Mouse (Mus musculus) A20 (cell line): ENCODE measurements around the gene Eps8.

Source experiments
- DNase-seq: peaks from one replicate; pipeline ENCODE4 v3.0.0-alpha.2; 2011; ENCODE audit warnings: low read depth, low spot score

The Eps8 gene

DNA sequence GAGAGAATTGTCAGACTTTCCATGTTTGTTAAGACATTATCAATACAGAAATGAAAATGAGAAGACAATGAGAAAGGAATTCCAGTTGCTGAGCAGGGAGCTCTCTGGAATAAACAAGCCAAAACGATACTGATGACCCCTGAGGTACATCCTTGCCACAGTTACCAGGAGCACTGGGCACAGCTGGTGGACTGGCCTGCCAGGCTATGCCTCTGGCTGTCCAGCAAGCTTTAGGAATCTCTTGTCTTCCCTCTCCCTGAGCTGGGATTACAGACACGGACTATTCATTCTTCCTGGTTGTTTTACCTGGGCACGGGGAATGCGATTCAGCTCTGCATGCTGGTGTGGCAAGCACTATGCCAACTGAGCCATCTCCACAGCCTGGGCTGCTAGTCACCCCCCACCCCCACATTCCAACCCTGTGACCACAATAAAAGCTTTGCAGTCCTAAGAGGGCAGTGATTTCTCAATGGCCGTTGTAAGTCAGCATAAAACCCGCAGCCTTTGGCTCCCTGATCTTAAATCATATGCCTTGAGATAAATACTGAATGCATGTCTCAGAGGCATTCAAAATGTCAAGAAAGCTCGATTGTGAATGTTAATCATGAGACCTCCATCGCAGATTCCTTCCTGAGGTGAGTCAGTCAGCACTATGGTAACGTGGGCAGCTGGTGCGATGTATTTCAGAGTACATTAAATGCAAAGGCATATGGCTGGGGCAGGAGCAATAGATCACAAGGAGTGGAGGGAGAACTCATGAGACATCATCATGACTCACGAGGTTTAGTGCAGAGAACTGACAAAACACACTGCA is 134.9 kb downstream of the Eps8 start:
- no peak for DNase-seq

DNA sequence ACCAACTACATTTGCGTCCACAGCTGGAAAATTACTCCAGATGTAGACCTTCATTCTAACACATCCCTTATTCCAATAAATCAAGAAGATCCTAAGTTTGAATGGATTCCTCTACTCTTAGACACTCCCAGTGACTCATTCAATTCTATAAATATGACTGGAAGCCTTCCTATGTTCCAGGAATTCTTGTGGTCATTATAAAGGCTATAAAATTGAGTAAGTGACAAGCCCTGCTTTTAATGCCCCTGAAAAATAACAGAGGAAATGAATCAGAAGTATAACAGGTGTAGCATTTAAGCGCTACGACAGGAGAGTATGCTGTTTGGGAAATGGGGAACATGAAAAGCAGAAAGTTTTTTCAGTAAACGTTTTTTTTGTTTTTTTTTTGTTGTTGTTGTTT is 139.8 kb downstream of the Eps8 start:
- no peak for DNase-seq

DNA sequence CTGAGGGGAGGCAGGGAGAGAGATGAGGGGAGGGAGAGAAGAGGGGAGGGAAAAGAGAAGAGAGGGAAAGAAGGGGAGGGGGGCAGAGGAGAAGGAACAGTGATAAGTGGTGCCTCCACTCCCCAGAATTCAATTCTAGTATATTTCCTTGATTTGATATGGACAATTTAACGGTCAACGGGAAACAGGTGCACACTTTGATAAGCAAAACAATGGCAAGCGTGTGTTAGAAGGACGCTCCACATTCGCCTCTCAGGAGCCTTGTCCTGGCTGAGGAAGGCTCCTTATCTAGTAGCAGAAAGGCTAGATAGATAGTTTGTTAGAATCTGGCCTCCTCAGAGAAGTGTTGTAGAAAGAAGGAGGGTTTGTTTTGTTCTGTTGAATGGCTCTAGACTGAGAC is 141.9 kb downstream of the Eps8 start:
- DNase-seq, result no peak

DNA sequence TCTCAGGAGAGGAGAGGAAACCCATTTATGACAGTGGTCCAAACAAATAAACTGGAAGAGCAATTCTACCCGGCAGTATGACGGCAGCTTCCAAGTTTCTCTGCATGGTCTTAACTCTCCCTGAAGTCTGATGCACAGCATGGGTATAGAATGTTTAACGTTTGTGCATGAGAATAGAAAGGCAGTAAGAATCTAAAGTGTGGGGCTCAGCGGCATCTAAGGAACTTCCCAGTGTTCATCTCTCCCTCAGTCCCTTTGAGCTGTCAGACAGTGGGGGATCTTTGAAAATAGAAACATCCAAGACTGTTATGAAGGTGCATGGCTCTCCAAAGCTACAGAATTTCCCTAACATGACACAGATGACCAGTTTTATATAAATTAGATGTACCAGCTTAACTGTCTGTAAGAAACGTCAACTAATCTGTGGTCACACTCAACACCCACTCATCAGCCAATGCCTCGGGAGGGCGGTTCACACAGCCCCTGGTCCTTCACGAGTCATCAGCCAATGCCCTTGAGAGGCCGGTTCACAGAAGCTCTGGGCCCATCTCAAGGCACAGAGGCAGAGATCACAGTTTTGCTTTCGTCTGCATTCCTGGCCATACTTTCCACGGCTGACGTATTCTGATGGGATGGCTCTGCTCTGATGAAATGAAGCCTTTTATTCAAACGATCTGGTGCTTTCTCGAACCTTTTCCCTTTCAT is 145.2 kb downstream of the Eps8 start:
- DNase-seq, result no peak

DNA sequence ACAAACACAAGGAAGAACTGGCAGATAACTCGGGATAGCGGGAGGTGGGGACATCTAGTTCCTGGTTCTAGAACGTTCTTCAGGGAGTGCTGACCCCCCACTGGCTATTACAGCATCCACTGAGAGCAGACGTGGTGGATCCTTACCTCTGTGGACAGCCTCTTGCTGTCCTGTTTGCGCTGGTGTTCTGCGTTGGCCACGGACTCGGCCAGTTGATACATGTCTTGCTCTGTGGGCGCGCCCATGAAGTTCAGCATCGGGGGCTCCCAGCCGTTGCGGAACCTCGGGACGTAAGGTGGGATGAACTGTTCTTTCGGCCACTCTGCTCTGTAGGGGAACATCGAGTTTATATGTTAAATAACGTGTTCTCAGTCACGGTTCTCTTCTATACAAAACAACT is 145.7 kb downstream of the Eps8 start:
- DNase-seq, result no peak

DNA sequence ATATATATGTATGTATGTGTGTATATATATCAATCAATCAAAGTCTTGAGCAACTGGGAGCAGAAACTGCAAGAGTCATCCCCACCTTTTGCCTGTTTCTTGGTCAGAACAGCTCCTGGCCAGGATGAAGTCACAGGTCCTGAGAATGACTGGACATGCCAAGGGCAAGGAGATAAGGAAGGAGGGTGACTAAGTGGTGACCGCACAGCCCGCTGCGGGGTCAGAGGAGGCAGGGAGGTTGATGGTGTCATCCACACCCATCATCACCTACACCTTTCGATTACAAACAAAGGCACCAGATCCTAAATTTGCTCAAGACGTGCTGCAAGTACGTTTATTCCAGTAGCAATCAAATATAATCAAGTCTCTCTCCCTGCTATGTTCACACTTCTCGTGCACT is 148.1 kb downstream of the Eps8 start:
- DNase-seq, result no peak

DNA sequence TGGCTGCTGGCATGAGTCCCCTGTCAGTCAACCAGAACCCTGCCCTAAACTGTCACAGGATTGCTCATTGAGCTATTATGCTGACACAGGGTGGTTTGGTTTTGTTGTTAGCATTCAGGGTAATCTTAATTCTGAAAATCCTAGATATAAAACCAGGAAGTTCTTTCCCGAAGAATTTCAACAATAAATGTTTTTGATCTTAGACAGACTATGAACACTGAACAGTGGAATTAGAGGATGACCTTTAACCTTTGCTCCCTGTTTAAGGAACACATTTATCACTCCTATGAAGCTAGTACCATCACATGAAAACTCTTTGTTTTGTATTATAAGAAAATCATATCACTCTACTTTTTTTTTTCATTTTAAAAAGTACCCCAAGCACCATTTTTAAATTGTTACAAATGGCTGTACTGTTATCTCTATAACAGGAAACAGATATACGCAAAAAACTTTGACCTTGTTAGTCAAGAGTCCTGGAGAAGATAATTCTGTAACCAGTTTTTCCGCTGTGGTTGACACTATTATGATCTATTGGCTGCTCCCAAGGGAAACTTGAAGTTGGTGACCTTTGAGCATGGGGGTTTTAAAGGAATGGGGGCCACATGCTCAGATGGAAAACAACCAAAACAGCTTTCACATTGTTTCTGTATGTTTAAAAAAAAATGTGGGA is 149.0 kb downstream of the Eps8 start:
- no peak for DNase-seq

DNA sequence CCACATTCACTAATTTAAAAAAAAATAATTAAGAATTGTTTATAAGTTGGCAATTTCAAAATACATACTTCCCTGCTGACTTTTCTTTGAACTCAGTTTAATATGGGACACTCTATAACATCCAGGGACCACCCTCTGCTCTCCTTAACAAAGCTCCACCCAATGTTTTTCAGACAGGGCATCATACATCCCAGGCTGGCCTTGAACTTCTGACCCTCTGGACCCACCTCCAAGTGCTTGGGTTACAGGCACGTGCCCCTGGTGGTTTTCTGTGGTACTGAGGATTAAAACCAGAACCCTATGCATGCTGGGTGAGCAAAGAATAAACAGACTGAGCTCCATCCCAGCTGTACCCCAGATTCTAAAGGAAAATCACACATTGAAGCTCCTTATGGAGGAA is 150.6 kb downstream of the Eps8 start:
- DNase-seq, result no peak

DNA sequence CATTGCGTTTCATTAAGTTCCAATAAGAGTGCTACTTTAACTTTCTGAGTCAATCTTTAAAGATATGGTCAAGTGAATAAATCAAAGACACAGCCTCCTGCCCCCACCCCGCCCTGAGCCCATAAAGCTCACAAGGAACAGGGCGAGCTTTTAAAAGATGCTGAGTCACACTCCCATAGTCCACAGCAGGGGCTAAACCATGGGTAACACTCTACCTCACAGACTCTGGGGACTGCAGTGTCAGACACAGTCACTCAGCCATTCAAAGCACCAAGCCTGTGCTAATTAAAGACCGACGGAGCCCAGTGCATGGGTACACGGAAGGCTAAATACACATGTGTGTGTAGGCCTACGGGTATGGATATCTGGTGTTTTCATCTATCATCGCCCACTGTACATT is 151.2 kb downstream of the Eps8 start:
- DNase-seq, result no peak

DNA sequence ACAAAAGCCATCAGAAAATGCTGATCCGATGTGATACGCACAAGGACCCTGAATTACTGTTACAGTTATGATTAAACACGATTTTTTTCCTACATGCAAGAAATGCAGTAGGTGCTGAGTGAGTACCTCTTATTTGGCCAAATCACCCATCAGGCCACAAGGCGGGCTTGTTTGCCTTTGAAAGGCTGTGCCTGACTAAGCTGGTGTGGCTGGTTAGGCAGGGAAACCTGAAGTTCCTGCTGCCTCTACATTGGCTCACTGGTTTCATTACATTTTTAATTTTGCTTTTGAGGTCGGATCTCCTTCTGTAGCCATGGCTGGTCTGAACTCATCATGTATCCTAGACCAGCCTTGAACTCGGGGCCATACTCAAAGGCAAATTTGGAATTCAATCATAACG is 151.7 kb downstream of the Eps8 start:
- DNase-seq, result no peak

DNA sequence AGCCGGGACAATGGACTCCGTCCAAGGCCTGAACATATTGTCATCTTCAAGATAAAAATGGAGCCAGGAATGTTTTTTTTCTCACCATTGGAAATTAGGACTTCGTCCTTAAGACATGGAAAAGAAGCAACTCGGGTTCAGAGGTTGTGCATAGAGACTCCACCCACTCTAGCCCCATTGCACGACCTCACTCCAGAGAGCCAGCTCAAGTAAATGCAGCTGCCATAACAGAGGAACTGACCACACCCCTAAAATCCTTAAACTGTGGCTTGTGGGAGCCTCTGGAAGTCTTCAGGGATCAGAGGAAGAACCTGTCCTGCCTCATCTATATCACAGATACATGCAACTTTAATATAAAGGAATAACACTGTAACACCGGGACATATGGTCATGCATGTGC is 155.9 kb downstream of the Eps8 start:
- DNase-seq, result no peak

DNA sequence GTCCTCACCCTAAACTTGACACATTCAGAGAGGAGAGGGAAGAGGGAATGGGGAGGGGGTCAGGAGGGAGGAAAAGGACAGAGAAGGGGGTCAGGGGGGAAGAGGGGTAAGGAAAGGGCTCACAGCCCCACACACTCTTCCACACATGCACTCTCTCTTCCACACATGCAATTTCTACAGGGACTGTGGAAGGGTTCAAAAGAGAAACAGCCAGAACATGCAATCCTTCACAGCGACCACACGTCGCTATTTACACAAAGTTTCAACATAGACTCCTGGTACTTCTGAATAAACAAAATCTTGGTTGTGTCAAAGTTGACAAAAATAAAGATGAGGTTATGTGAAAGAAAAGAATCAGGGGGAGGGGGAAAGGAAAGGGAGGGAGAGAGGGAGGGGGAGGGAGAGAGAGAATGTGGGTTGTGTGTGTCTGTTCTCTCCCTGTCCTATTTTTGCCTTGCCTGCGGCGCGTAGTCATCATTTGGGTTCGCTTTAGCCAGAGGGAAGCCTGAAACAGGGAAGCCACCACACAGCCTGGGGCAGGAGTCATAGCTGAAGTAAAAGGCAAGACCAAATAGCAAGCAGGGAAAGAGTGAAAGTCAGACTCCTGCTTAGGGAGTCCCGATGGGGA is 157.4 kb downstream of the Eps8 start:
- DNase-seq, result no peak

DNA sequence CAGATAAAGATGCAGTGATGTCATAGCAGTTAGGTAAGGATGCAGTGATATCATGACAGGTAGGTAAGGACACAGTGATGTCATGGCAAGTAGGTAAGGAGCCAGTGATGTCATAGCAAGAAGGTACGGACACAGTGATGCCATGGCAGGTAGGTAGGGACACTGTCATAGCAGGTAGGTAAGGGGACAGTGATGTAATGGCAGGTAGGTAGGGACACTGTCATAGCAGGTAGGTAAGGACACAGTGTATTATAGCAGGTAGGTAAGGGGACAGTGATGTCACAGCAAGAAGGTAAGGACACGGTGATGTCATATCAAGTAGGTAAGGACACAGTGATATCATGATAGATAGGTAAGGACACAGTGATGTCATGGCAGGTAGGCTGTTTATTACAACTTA is 158.1 kb downstream of the Eps8 start:
- DNase-seq, result no peak

DNA sequence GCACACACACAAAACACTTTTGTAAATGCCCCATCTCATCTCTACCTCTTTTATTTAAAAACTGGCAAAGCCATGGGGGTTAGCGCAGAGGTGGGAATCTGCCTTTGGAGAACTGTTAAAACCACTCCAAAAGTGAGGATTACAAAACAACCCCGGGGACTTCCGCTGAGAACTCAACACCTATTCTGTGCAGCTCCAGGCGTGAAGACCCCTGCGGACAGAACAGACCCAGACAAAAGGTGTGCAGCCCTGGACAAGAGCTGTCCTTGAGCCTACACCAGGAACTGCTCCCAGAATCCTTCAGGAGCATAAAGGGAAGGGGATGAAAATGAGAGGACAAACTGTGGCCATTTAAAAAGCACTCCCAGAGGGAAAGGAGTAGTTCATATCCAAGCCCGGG is 159.4 kb downstream of the Eps8 start:
- DNase-seq, result no peak

DNA sequence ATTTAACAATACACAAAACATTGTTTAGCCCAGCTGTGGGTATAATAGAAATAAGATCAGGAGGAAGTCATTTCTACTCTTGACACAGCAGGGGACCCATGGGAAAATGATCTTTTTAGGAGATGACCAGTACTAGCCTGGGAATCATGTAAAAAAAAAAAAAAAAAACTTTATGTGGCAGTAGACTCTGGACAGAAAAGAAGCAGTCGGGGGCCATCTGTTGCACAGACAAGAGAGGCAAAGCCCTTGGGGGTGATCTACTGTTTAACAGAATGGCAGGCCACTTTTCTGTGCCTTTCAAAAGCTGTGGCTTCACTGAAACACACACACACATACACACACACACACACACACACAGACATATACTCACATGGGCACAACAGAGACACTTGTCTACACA is 159.9 kb downstream of the Eps8 start:
- DNase-seq, result no peak

DNA sequence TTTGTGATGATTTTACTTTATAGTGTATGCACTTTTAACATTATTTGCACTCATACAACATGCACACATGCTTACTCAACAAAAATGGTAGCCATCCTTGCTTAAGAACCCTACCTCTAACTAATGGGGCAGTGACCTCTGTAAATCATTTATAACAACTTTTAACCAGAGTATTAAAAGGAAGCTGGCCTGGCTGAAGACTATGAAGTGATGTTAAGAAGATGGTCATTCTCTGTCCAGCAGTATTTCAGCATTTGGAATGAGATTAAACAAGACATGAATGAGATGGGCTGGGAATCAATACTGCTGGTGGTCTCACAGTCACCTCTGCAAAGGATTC is 160.6 kb downstream of the Eps8 start:
- DNase-seq, result no peak

DNA sequence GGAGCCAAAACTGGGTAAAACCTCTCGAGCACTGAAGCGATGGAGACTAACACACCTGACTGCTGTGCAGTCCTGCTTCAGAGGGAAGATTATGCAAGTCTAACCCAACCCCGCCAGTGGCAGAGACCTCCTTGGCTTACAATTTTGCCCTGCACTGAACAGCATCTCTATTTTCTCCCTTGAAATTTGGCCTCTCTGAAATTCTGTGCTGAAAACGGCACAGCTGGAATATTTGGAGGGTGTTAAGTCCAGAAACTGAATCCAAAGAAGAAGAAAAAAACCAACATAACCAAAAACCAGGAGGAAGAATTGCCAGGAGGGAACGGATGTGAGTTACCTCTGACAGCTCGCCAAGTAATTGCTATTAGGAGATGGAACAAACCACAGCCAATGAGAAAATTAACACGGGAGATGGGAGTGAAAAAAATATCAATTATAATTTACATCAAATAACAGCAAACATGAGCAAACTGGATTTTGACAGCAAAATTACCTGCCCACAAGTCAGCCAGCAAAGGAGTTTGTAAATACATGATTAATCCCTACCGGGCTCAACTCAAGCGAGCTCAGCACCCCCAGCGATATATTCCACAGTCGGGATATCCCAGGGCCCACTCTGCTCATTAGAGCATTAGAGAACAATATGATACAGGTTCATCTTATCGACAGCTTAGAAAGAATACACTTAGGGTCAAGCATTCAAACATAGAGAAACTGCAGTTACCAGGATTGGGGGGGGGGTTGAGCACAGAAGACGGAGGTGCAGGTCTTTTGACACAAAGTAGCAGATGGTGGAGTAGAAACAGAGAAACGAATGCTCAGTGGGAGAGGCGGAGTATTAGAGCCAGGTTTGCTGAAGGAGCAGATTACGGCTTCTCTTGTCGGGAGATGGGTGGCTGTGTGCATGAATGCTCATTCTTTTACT is 161.2 kb downstream of the Eps8 start:
- DNase-seq, result no peak

DNA sequence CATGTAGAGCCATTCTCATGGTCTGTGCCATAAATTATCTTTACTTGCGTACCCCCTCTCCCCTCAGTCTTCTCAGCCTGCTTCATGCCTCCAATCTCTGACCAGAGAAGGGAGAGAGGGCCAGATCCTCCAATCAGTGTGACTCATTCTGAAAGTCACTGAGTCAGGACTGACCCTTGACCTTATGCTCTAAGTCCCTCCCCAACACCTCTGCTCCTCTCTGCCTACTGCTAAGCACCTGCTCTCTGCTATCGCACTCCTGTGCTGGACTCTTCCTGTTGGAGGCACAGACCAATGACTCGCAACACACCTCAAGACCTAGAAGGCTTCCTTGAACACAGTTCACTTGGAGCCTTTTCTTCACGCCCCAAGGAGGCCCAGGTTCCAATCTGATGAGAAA is 162.1 kb downstream of the Eps8 start:
- no peak for DNase-seq

DNA sequence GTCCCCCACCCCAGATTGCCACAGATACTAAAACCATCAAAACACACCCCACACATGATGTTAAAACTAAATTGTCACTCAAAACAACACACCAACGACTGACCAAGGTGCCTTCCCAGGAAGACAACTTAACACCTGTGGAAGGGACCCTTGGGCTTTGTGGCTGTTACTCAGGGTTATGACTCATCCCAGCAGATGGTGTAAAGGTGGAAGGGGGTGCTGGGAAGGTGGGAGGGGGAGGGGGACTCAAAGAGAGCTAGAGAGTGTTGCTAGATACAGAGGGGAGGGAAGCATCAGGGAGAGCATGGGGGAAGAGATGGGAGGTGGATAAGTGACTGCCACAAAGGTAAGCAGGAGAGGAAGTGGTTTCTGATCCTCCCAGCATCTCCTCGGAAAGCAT is 163.0 kb downstream of the Eps8 start:
- DNase-seq, result no peak

DNA sequence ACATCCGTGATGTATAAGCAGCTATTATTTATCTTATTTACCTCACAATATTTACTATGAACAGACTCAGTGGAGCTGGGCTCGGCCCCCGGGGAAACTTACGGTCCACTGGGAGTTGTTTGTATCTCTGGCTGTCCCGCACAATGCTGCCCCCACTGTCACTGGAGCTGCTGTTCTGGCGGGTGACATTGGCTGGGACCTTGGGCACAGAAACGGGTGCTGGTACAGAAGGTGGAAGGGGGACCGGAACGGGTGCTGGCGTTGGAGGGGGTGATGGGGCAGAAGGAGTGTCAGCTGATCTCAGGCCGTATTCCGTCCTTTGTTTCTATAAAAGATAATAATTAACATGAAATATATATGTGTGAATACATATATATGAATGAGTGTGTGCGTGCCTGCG is 164.6 kb downstream of the Eps8 start:
- DNase-seq, result no peak

DNA sequence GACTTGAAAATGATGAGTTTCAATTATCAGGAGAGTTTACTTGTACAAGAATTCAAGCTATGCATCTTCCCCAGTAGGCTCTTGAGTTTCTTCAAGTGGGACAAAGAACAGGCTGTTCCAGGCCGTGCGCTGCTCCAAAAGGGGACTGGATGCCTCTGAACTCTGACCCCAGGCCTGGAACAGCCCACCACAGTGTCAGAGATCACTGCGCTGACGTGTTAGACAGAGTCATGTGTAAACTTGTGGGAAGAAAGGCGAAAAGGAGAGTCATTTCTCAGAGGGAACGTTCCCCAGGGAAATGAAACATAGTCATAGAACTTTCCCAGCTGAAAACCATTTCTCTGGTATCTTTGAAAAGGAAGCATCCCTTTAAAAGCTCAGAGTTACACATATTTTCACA is 167.2 kb downstream of the Eps8 start:
- no peak for DNase-seq
